Mouse (Mus musculus) heart, postnatal 0 days (tissue): ENCODE results near the gene Hoxb9.

Experiments
- CTCF ChIP-seq: IDR thresholded peaks from 2 replicates; pipeline ENCODE4 v1.5.1; 2016; ENCODE audit warnings: antibody characterized with exemption, control low read depth, low read depth
- EP300 ChIP-seq: IDR thresholded peaks from 2 replicates; pipeline ENCODE4 v1.6.1; 2016; ENCODE audit warnings: antibody characterized with exemption, low read depth

GRCm38 (mm10) chr11:96284041-96284749, 12.9 kb downstream of the Hoxb9 start:
- TF ChIP-seq CTCF: no peak
- TF ChIP-seq EP300: no peak
